Mouse (Mus musculus): ENCODE results near the gene Trp53bp2. TPM values are rescaled to one million over a fixed set of nuclear protein-coding genes. Genes with fewer than 3 reads are reported as not detected.

Gene Trp53bp2
- polyA plus RNA-seq, 1 experiment: 37.9 TPM

DNA sequence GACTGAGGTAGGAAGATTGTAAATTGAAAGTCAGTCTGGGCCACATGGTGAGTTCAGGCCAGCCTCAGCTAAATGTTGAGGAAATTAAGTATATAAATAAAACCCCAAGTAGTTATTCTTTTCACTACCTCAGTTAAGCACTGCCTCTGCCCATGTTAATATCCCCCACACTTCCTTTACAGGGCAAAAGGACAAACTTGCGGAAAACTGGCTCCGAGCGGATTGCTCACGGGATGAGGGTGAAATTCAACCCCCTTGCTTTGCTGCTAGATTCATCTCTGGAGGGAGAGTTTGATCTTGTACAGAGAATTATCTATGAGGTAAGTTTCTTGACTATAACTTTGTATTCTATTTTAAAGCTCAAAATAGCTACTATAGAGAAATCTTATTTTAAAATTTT is 43.5 kb downstream of the Trp53bp2 start:
- no peaks in the 10 kb centered on the region for H3K27me3 ChIP-seq (ENCODE audit: control insufficient read depth, insufficient read depth, low read length)
- H3K36me3 ChIP-seq (ENCODE audit: control insufficient read depth, insufficient read depth, low read length): peaks cover 55% of the 10 kb centered on the region
- H3K27ac ChIP-seq (ENCODE audit: control insufficient read depth, insufficient read depth, low read length): no peak overlapping the region
- H3K4me1 ChIP-seq (replicated peaks; ENCODE audit: control insufficient read depth, insufficient read depth, low read length): no peaks in the 10 kb centered on the region
- no peak overlapping the region for H3K4me3 ChIP-seq (ENCODE audit: control insufficient read depth, insufficient read depth, low read length)
- DNase-seq: no peak
- TF ChIP-seq POLR2A (IDR thresholded peaks at IDR 0.05; ENCODE audit: control insufficient read depth, extremely low read depth, insufficient read depth, low read length, poor library complexity): no peak
- TF ChIP-seq CTCF (IDR thresholded peaks at IDR 0.05; ENCODE audit: borderline replicate concordance, control insufficient read depth, extremely low read depth, insufficient read depth, low read length, poor library complexity): no peak
- 99% methylated on average over 4 of the region's 4 CpGs for WGBS

GRCm38 (mm10) chr1:182455080-182455479 is 46.1 kb downstream of the Trp53bp2 start:
- no peaks in the 10 kb centered on the region for H3K4me1 ChIP-seq (replicated peaks; ENCODE audit: control insufficient read depth, insufficient read depth, low read length)
- WGBS: 92% methylated on average over 2 of the region's 2 CpGs
- H3K36me3 ChIP-seq (ENCODE audit: control insufficient read depth, insufficient read depth, low read length): peaks cover 51% of the 10 kb centered on the region
- TF ChIP-seq CTCF (IDR thresholded peaks at IDR 0.05; ENCODE audit: borderline replicate concordance, control insufficient read depth, extremely low read depth, insufficient read depth, low read length, poor library complexity): no peak
- no peak for TF ChIP-seq POLR2A (IDR thresholded peaks at IDR 0.05; ENCODE audit: control insufficient read depth, extremely low read depth, insufficient read depth, low read length, poor library complexity)
- no peaks in the 10 kb centered on the region for H3K27me3 ChIP-seq (ENCODE audit: control insufficient read depth, insufficient read depth, low read length)
- no peak for DNase-seq
- no peak overlapping the region for H3K4me3 ChIP-seq (ENCODE audit: control insufficient read depth, insufficient read depth, low read length)
- H3K27ac ChIP-seq (ENCODE audit: control insufficient read depth, insufficient read depth, low read length): no peak overlapping the region

DNA sequence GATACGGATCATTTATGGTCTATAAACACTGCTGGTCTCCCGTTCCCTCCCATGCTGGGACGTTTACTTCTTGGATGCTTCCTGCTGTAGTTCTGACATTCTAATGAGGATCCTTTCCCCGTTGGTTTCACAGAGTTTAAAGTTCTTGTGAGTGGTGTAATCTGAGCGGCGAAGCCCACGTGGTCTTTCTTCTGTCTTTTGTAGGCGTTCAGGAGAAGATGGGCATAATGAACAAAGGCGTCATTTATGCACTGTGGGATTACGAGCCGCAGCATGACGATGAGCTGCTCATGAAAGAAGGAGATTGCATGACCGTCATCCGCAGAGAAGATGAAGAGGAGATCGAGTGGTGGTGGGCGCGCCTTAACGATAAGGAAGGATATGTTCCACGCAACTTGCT is 49.6 kb downstream of the Trp53bp2 start:
- WGBS: 94% methylated on average over 19 of the region's 19 CpGs

DNA sequence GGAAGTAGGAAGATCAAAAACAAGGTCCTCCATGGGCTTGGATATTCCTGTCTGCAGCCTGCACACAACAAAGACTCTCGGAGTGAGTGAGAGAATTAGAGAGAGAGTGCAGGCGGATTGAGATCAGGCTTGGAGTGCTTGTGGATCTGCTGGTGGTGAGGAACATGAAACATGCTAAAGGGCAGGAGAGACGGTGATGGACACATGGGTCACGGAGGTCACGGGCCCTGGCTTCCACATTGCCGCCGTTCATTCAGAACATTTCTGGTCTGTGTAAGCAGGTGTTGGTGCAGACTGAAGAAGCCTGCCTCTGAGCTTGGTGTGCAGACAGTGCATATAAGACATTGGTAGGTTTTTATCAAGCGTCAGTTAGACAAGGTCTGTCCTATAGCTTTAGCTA is 50.5 kb downstream of the Trp53bp2 start:
- Histone ChIP-seq H3K4me3 (ENCODE audit: control insufficient read depth, insufficient read depth, low read length) (no peak overlapping the region), H3K4me1 (replicated peaks; ENCODE audit: control insufficient read depth, insufficient read depth, low read length) (no peaks in the 10 kb centered on the region; the same call in 1 of the 2 replicates), H3K36me3 (ENCODE audit: control insufficient read depth, insufficient read depth, low read length) (peaks cover 46% of the 10 kb centered on the region), H3K27ac (ENCODE audit: control insufficient read depth, insufficient read depth, low read length) (no peak overlapping the region), H3K27me3 (ENCODE audit: control insufficient read depth, insufficient read depth, low read length) (no peaks in the 10 kb centered on the region)
- DNase-seq: no peak
- 94% methylated on average over 8 of the region's 8 CpGs for WGBS
- no peak for TF ChIP-seq POLR2A (IDR thresholded peaks at IDR 0.05; ENCODE audit: control insufficient read depth, extremely low read depth, insufficient read depth, low read length, poor library complexity)
- TF ChIP-seq CTCF (IDR thresholded peaks at IDR 0.05; ENCODE audit: borderline replicate concordance, control insufficient read depth, extremely low read depth, insufficient read depth, low read length, poor library complexity): no peak

More for the DNA sequence above, 49.6 kb downstream of the Trp53bp2 start:
- H3K27me3 ChIP-seq (ENCODE audit: control insufficient read depth, insufficient read depth, low read length): no peaks in the 10 kb centered on the region
- H3K4me3 ChIP-seq (ENCODE audit: control insufficient read depth, insufficient read depth, low read length): no peak overlapping the region
- no peaks in the 10 kb centered on the region; the same call in 1 of the 2 replicates for H3K4me1 ChIP-seq (replicated peaks; ENCODE audit: control insufficient read depth, insufficient read depth, low read length)
- H3K36me3 ChIP-seq (ENCODE audit: control insufficient read depth, insufficient read depth, low read length): peaks cover 51% of the 10 kb centered on the region
- TF ChIP-seq POLR2A (IDR thresholded peaks at IDR 0.05; ENCODE audit: control insufficient read depth, extremely low read depth, insufficient read depth, low read length, poor library complexity): no peak
- TF ChIP-seq CTCF (IDR thresholded peaks at IDR 0.05; ENCODE audit: borderline replicate concordance, control insufficient read depth, extremely low read depth, insufficient read depth, low read length, poor library complexity): no peak
- H3K27ac ChIP-seq (ENCODE audit: control insufficient read depth, insufficient read depth, low read length): no peak overlapping the region
- DNase-seq: no peak

DNA sequence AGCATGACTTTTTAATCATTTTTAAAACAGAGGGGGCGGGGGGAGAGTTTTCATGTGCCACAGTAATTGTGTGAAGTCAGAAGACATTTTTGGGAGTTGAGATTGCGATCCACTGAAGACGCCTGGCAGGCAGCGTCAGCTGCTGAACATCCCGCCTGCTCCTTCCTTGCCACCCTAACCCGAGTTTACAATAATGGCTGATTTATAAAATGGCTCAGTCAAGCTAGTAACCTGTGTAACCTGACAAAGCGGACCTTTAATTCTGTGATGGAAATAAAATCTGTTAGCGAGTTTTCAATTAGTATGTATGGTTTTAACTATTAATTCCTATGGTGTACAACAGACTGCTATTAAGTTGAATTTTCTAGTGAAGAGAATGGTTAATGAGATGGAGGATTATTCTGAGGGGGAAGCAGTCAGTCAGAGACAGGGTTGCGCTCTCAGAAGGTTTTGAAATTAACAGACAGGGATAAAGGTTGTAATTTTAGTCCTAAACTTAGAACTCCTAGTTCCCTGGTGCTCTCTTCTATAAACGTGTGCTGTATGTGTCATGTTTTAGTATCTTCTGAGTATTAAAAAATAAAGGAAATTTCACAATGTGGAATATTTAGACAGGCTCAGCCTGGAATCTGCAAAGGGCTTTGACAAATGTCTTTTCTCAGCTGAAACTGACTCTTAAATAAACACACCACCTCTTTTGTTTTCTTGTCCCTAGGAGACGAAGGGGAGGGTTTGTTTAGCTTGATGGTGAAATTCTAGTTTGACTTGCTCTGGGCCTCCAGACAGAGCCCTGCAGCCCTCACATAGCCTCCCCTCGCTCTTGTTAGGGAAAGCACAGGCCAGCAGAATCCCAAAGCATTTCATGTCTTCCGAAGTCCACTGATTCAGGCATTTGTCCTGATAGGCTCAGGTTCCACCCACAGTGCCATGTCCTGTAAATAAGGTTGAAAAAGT is 51.6 kb downstream of the Trp53bp2 start:
- TF ChIP-seq CTCF (IDR thresholded peaks at IDR 0.05; ENCODE audit: borderline replicate concordance, control insufficient read depth, extremely low read depth, insufficient read depth, low read length, poor library complexity): no peak
- H3K4me3 ChIP-seq (ENCODE audit: control insufficient read depth, insufficient read depth, low read length): no peak overlapping the region
- H3K36me3 ChIP-seq (ENCODE audit: control insufficient read depth, insufficient read depth, low read length): peaks cover 39% of the 10 kb centered on the region
- no peak overlapping the region for H3K27ac ChIP-seq (ENCODE audit: control insufficient read depth, insufficient read depth, low read length)
- no peaks in the 10 kb centered on the region; the same call in 1 of the 2 replicates for H3K4me1 ChIP-seq (replicated peaks; ENCODE audit: control insufficient read depth, insufficient read depth, low read length)
- WGBS: 97% methylated on average over 13 of the region's 13 CpGs
- no peaks in the 10 kb centered on the region for H3K27me3 ChIP-seq (ENCODE audit: control insufficient read depth, insufficient read depth, low read length)
- no peak for DNase-seq

DNA sequence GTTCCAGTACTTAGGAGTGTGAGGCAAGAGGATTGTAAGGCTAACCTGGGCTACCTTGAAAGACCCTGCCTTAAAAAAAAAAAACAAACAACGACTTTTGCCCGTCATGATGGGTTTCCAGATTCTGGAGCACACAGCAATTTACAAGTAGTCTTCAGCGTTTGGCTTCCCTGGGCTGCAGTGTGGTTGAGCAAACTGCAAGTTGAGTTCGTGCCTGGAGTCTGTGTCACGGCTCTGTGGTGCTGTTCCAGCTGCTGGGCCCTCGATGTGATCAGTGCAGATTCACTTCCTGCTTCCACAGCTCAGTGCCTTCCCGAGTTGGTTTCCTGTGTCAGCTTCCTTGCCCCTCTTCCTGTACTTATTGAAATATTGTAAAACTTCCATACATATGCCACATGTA is 52.3 kb downstream of the Trp53bp2 start:
- H3K27ac ChIP-seq (ENCODE audit: control insufficient read depth, insufficient read depth, low read length): no peak overlapping the region
- no peak for DNase-seq
- whole genome bisulfite sequencing: 34% methylated on average over 7 of the region's 7 CpGs

More for the DNA sequence above, 52.3 kb downstream of the Trp53bp2 start:
- H3K4me1 ChIP-seq (replicated peaks; ENCODE audit: control insufficient read depth, insufficient read depth, low read length): no peaks in the 10 kb centered on the region; the same call in 1 of the 2 replicates
- no peaks in the 10 kb centered on the region for H3K27me3 ChIP-seq (ENCODE audit: control insufficient read depth, insufficient read depth, low read length)
- TF ChIP-seq POLR2A (IDR thresholded peaks at IDR 0.05; ENCODE audit: control insufficient read depth, extremely low read depth, insufficient read depth, low read length, poor library complexity) (no peak), CTCF (IDR thresholded peaks at IDR 0.05; ENCODE audit: borderline replicate concordance, control insufficient read depth, extremely low read depth, insufficient read depth, low read length, poor library complexity) (no peak)
- peaks cover 34% of the 10 kb centered on the region for H3K36me3 ChIP-seq (ENCODE audit: control insufficient read depth, insufficient read depth, low read length)
- H3K4me3 ChIP-seq (ENCODE audit: control insufficient read depth, insufficient read depth, low read length): no peak overlapping the region

Data from thymus, adult 2 months (tissue).